Mouse (Mus musculus) kidney, embryonic 16.5 days (tissue): ENCODE results near the gene Cplane1. TPM values are rescaled to one million over a fixed set of nuclear protein-coding genes. Genes with fewer than 3 reads are reported as not detected.

ENCODE experiments used
- ATAC-seq: fragments of 200-750 bp; cut with Nextera tagmentation; 2 replicates; pipeline ENCODE4 v1.8.0; 2017; ENCODE audit warnings: moderate TSS enrichment; ENCODE audit not compliant: low FRiP score, low TSS enrichment
- H3K27ac ChIP-seq: fragments of 300-500 bp; sonication (generic); 2 replicates; pipeline ENCODE4 v1.5.1; 2014; ENCODE audit warnings: low read length
- H3K27me3 ChIP-seq: fragments of 300-500 bp; sonication (generic); 2 replicates; pipeline ENCODE4 v1.6.1; 2014; ENCODE audit warnings: low read length, control low read depth, mixed read lengths; ENCODE audit not compliant: insufficient read depth
- H3K36me3 ChIP-seq: fragments of 300-500 bp; sonication (generic); 2 replicates; pipeline ENCODE4 v1.6.1; 2014; ENCODE audit warnings: low read length, control low read depth, mixed read lengths; ENCODE audit not compliant: insufficient read depth
- H3K4me1 ChIP-seq: fragments of 300-500 bp; sonication (generic); 2 replicates; pipeline ENCODE4 v1.6.1; 2014; ENCODE audit warnings: low read length, control low read depth, mixed read lengths; ENCODE audit not compliant: insufficient read depth
- H3K4me2 ChIP-seq: fragments of 300-500 bp; sonication (generic); replicated peaks from 2 replicates; pipeline ENCODE4 v1.6.1; 2014; ENCODE audit warnings: low read depth, low read length
- H3K4me3 ChIP-seq: fragments of 300-500 bp; sonication (generic); 2 replicates; pipeline ENCODE4 v1.5.1; 2014; ENCODE audit warnings: mild to moderate bottlenecking, low read length
- H3K9ac ChIP-seq: fragments of 300-500 bp; sonication (generic); replicated peaks from 2 replicates; pipeline ENCODE4 v1.6.1; 2014; ENCODE audit warnings: low read length
- H3K9me3 ChIP-seq: fragments of 300-500 bp; sonication (generic); 2 replicates; pipeline ENCODE4 v1.6.1; 2016; ENCODE audit warnings: low read length, control low read depth
- WGBS: fragments of 180-500 bp; shearing (Covaris S2); extraction: QIAGEN DNeasy Blood & Tissue Kit; methylation state at CpG from one replicate; pipeline ENCODE4 v1.1.7; 2014; 5-methylcytosine and 5-hydroxymethylcytosine counted together
- polyA plus RNA-seq: library from polyadenylated mRNA; unstranded; fragments of >200 nt; fragmentation: Nextera tagmentation; extraction: Ambion mirVana; gene quantifications from 2 replicates; pipeline ENCODE4 v1.2.1, GENCODE M21; 2015

Cplane1 gene
- 5.9 and 9.2 TPM in 2 replicates for polyA plus RNA-seq

DNA sequence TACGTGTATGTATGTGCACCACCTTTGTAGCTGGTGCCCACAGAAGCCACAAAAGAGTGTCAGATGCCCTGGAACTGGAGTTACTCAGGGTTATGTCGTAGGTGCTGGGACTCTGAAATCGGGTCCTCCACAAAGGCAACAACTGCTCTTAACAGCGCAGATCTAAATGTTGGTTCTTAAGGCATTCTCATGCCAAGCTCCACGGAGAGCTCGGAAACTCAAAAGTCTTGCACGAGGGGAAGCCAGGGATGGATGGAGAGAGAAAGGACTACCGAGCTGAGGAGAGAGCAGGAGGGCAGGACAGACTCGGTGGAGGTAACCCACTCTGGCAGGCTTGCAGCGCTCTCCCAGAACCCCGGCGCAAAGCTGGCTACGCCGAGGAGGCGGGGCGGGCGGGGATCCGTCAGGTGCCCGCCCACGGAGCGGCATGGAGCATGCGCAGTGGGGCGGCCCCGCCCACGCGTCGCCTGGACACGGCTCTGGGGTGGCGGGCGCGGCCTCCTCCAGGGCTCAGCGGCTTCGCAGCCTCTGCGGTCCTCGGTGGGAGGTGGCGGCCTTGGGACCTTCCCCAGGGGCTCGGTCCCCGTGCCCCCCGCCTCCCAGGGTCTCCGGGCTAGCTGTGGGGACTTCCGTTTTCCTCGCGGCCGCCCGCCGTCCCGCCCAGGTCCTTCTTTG, at the start of gene Cplane1:
Cplane1 (plus strand) TSS at position 516 of the 675 bp plus-strand sequence.
- WGBS = 1% methylated on average over 47 of the region's 47 CpGs
- Histone ChIP-seq H3K4me3 (peak within 1 kb of the TSS; percentile 98), H3K36me3 (0 out of 2 replicates have a peak, but pooled peaks cover 5% of the 10 kb centered on the region), H3K27ac (peak within 1 kb of the TSS; percentile 84), H3K4me2 (peak within 1 kb of the TSS; percentile 78), H3K9me3 (no peaks in the 10 kb centered on the region), H3K27me3 (no peaks in the 10 kb centered on the region), H3K4me1 (no peaks in the 10 kb centered on the region; the same call in 1 of the 2 replicates), H3K9ac (peak within 1 kb of the TSS; percentile 95)
- ATAC-seq = peak; percentile 99

DNA sequence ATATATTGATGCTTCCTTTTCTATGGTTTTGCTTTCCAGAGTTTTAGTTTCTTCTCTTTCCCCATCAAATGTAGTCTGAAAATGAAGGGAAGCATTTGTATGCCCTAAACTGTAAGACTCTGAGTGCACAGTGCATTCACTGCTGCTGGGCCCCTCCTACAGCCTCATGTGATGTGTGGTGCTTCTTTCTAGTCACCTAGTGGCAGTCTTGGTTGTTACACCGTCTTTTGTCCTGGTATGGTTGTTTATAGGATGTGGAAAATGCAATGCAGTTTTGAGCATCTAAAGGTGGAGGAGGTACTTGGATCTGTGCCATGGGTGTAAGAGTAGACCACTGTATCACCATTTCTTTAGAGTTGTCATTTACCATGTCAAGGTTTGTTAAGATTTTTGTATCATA, 39.6 kb upstream of the Cplane1 start:
- ATAC-seq = no peak
- Histone ChIP-seq H3K36me3 (peaks cover 54% of the 10 kb centered on the region), H3K4me3 (no peak overlapping the region)

DNA sequence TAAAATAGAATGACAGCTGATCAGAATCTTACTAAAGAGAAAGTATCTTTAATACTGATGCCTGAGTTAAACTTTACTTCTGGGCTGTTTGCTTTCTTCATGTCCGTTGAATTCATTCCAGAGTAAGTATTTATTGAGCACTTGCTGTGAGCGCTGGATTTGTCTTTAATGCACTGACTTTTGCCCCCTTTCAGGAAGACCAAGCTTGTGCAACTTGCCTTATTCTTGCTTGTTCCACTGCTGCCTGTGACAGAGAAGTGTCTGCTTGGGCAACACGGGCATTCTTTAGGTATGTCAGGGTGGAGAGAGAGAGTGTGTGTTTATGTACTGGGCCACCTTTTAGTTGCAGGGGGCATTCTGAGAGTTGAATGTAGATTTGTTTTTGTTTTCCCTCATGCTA, 37.6 kb upstream of the Cplane1 start:
- Histone ChIP-seq H3K9ac (no peak overlapping the region), H3K9me3 (no peaks in the 10 kb centered on the region), H3K4me3 (no peak overlapping the region), H3K4me1 (no peaks in the 10 kb centered on the region), H3K4me2 (no peak overlapping the region), H3K27me3 (no peaks in the 10 kb centered on the region), H3K27ac (no peak overlapping the region), H3K36me3 (peaks cover 58% of the 10 kb centered on the region)
- ATAC-seq = no peak
- WGBS = 94% methylated on average over 3 of the region's 3 CpGs

More for the DNA sequence above, 39.6 kb upstream of the Cplane1 start:
- no peaks in the 10 kb centered on the region for H3K27me3 ChIP-seq
- WGBS = 70% methylated on average over 1 of the region's 1 CpGs
- H3K9ac ChIP-seq = no peak overlapping the region
- no peak overlapping the region for H3K4me2 ChIP-seq
- no peaks in the 10 kb centered on the region for H3K9me3 ChIP-seq
- H3K4me1 ChIP-seq = no peaks in the 10 kb centered on the region
- H3K27ac ChIP-seq = no peak overlapping the region

DNA sequence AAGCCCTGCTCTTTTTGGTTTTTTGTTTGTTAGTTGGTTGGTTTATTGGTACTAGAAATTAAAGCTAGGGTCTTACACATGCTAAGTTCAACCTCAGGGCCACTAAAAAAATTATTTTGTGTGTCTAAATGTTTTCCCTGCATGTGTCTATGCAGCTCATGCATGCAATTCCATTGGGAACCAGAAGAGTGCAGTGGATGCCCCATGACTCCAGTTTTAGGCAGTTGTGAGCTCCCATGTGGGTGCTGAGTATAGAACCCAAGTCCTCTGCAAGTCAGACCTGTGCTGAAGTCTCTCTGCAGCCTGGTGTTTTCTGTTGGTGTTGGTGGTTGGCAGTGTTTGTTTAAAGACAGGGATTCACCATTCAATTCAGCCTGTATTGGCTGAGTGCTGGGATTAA, 37.1 kb upstream of the Cplane1 start:
- Histone ChIP-seq H3K4me1 (no peaks in the 10 kb centered on the region), H3K4me3 (no peak overlapping the region), H3K9me3 (no peaks in the 10 kb centered on the region), H3K27ac (no peak overlapping the region), H3K4me2 (no peak overlapping the region), H3K36me3 (peaks cover 57% of the 10 kb centered on the region), H3K27me3 (no peaks in the 10 kb centered on the region), H3K9ac (no peak overlapping the region)
- no peak for ATAC-seq

DNA sequence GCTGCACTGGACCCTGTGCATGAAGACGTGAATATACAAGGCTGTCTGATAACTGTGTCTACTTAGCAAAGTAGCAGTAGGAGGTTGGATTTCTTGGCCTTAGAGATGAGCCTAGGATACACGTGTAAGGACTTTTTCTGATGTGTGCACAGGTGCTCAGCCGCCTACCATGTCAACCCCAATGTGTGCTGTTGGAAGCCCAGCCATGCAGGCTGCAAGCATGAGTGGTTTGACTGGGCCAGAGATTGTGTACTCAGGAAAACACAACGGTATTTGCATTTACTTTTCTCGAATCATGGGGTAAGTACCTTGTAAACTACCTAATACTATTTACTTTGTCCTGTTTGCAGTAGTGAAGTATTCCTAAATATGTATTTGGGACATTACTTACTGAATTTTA, 33.3 kb upstream of the Cplane1 start:
- 89% methylated on average over 5 of the region's 5 CpGs for WGBS
- Histone ChIP-seq H3K9me3 (no peaks in the 10 kb centered on the region), H3K4me3 (no peak overlapping the region), H3K4me1 (no peaks in the 10 kb centered on the region), H3K27me3 (no peaks in the 10 kb centered on the region), H3K9ac (no peak overlapping the region), H3K4me2 (no peak overlapping the region), H3K27ac (no peak overlapping the region), H3K36me3 (peaks cover 61% of the 10 kb centered on the region)
- ATAC-seq = no peak

DNA sequence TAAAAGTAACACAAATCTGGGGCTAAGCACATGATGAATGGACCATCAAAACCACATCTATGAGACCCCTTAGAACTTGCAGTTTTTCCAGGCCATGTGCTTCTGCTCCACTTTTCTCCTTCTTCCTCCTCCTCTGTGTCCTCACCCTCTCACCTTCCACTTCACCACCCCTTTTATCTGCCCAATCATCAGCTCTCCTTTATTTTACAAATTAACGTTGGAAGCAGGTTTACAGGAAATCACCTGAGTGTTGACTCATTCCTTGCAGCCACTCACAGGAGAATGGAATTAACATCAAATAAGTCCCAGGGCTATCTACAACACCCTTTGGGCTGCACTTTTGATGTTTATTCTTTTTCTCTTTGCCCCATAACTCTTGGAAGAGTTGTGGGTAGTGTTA, 7.1 kb upstream of the Cplane1 start:
- H3K4me1 ChIP-seq = no peaks in the 10 kb centered on the region
- no peak overlapping the region for H3K9ac ChIP-seq
- no peak overlapping the region for H3K4me2 ChIP-seq
- no peak for ATAC-seq
- peaks cover 34% of the 10 kb centered on the region for H3K36me3 ChIP-seq
- H3K27me3 ChIP-seq = no peaks in the 10 kb centered on the region
- H3K27ac ChIP-seq = no peak overlapping the region
- H3K4me3 ChIP-seq = no peak overlapping the region
- WGBS = 83% methylated on average over 1 of the region's 1 CpGs
- H3K9me3 ChIP-seq = no peaks in the 10 kb centered on the region

DNA sequence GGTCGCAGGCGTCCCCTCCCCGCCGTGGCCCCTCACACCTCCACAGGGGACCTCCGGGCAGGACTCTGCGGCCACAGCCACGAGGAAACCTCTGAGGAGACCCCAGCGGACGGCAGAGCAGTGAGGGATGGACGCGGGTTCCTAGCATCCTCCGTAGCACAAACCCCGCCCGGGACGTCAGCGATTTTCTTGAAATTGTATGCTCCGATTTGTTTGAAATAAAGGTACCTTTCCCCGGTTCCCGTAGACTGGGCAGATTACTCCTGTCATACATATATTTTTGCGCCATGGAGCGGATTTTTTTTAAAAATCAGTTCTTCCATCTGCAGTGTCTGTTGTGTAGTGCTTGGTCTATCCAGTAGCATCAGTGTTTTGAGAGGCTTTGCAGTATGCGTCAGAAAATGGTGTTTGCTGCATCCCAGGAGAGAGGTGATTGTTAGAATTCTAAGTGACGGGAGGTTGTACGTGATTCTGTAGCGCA, 400 bp downstream of the Cplane1 start:
- peak overlapping the region; percentile 77 for H3K27ac ChIP-seq
- H3K9me3 ChIP-seq = no peaks in the 10 kb centered on the region
- no peaks in the 10 kb centered on the region for H3K27me3 ChIP-seq
- ATAC-seq = peak; percentile 86
- peak overlapping the region; percentile 95 for H3K9ac ChIP-seq
- H3K36me3 ChIP-seq = 0 out of 2 replicates have a peak, but pooled peaks cover 5% of the 10 kb centered on the region
- WGBS = under 1% methylated on average over 25 of the region's 25 CpGs
- peak overlapping the region; percentile 78 for H3K4me2 ChIP-seq
- no peaks in the 10 kb centered on the region; the same call in 1 of the 2 replicates for H3K4me1 ChIP-seq
- peak overlapping the region; percentile 98 for H3K4me3 ChIP-seq

DNA sequence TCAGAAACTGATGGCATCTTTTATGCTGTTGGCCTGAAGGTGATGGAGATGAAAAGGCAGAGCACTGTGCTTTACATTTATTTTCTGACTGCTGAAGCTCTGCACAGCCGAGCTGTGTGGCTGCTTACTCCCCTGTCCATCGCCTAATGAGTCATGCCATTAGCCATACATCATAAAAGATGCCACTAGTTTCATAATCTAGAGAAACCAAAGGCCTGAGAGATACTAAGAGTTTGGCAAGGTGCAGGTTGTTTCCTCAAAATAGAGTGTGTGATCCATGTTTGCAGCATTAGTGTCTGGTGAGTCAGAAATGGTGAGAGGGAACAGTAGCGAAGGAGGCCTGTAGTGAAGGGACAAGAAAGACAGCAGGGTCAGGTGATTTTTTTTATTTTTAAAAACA, 20.7 kb downstream of the Cplane1 start:
- no peaks in the 10 kb centered on the region for H3K9me3 ChIP-seq
- no peaks in the 10 kb centered on the region for H3K27me3 ChIP-seq
- no peak for ATAC-seq
- no peak overlapping the region for H3K27ac ChIP-seq
- no peak overlapping the region for H3K4me3 ChIP-seq
- no peak overlapping the region for H3K9ac ChIP-seq
- H3K36me3 ChIP-seq = peaks cover 28% of the 10 kb centered on the region
- WGBS = 96% methylated on average over 3 of the region's 3 CpGs
- H3K4me1 ChIP-seq = no peaks in the 10 kb centered on the region
- H3K4me2 ChIP-seq = no peak overlapping the region

DNA sequence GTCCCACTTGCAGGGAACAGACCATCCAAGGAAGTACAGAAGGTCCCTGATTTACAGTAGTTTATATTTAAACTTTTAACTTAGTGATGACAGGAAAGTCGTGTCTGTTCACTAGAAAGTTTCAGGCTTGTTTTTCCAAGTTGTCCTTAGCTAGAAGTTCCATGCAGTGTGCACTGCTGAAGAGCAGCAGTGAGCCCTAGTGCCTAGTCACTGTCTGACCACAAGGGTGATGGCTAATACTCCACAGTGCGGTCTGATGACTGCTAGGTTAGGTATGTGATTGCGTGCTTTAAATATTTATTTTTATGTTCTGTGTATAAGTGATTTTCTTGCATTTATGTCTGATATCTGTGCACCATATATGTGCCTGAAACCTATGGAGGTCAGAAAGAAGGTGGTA, 21.5 kb downstream of the Cplane1 start:
- Histone ChIP-seq H3K9me3 (no peaks in the 10 kb centered on the region), H3K9ac (no peak overlapping the region), H3K4me3 (no peak overlapping the region), H3K4me1 (no peaks in the 10 kb centered on the region), H3K27me3 (no peaks in the 10 kb centered on the region), H3K27ac (no peak overlapping the region), H3K36me3 (peaks cover 36% of the 10 kb centered on the region), H3K4me2 (no peak overlapping the region)
- no peak for ATAC-seq
- WGBS = 91% methylated on average over 3 of the region's 3 CpGs

DNA sequence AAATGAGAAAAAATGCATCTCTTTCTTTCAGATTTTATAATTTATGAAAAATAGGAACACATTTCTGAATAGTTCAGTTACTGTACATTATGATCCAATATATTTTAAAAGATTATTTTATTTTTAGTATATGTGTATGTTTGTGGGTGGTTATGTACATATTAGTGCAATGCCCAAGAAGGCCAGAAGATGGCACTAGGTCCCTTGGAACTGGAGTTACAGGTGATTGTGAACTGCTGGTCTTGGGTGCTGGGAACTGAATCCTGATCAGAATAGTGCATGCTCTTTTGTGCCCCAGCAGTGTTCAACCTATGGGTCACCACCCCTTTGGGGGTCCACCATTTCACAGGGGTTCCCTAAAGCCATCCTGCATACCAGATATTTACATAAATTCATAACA, 31.4 kb downstream of the Cplane1 start:
- Histone ChIP-seq H3K27ac (no peak overlapping the region), H3K4me3 (no peak overlapping the region), H3K4me2 (no peak overlapping the region), H3K9ac (no peak overlapping the region), H3K4me1 (no peaks in the 10 kb centered on the region), H3K36me3 (peaks cover 46% of the 10 kb centered on the region), H3K9me3 (no peaks in the 10 kb centered on the region), H3K27me3 (no peaks in the 10 kb centered on the region)
- no peak for ATAC-seq
